Mouse (Mus musculus): ENCODE measurements around the gene Sertad1.

- TF ChIP-seq CTCF (IDR thresholded peaks at IDR 0.05; ENCODE audit: borderline replicate concordance, control insufficient read depth, extremely low read depth, insufficient read depth, low read length, poor library complexity) = no peak
- TF ChIP-seq POLR2A (IDR thresholded peaks at IDR 0.05; ENCODE audit: control insufficient read depth, extremely low read depth, insufficient read depth, low read length, poor library complexity) = no peak
Observed at GRCm38 (mm10) chr7:27448421-27449206, 38.1 kb upstream of the Sertad1 start.

All from thymus, adult 2 months (tissue).